Mouse (Mus musculus) lung, embryonic 15.5 days (tissue): ENCODE measurements at regions not wholly inside any gene's neighbourhood (a gene's known extent, or its start where the extent isn't known, plus 50 kb on each side); places are given as distances from the start of the nearest gene placed in this dataset.

Experiments
- ATAC-seq: fragments of 200-750 bp; cut with Nextera tagmentation; 2 replicates; pipeline ENCODE4 v1.8.0; 2017; ENCODE audit warnings: moderate number of reproducible peaks, borderline replicate concordance; ENCODE audit not compliant: low FRiP score, low TSS enrichment; ENCODE audit errors: extremely low read depth
- H3K27ac ChIP-seq: fragments of 300-500 bp; sonication (generic); 2 replicates; pipeline ENCODE4 v1.5.1; 2015; ENCODE audit warnings: moderate library complexity, mild to moderate bottlenecking, inconsistent platforms
- H3K27me3 ChIP-seq: fragments of 300-500 bp; sonication (generic); 2 replicates; pipeline ENCODE4 v1.6.1; 2015; ENCODE audit warnings: inconsistent platforms
- H3K36me3 ChIP-seq: fragments of 300-500 bp; sonication (generic); 2 replicates; pipeline ENCODE4 v1.6.1; 2015; ENCODE audit warnings: inconsistent platforms
- H3K4me1 ChIP-seq: fragments of 300-500 bp; sonication (generic); 2 replicates; pipeline ENCODE4 v1.6.1; 2015; ENCODE audit warnings: inconsistent platforms
- H3K4me2 ChIP-seq: fragments of 300-500 bp; sonication (generic); 2 replicates; pipeline ENCODE4 v1.6.1; 2015; ENCODE audit warnings: inconsistent platforms, mild to moderate bottlenecking, moderate library complexity
- H3K4me3 ChIP-seq: fragments of 300-500 bp; sonication (generic); 2 replicates; pipeline ENCODE4 v1.5.1; 2015; ENCODE audit warnings: mild to moderate bottlenecking, inconsistent platforms
- H3K9ac ChIP-seq: fragments of 300-500 bp; sonication (generic); 2 replicates; pipeline ENCODE4 v1.6.1; 2015; ENCODE audit warnings: inconsistent platforms
- H3K9me3 ChIP-seq: fragments of 300-500 bp; sonication (generic); 2 replicates; pipeline ENCODE4 v1.6.1; 2016; ENCODE audit warnings: inconsistent platforms
- WGBS: fragments of 180-500 bp; shearing (Covaris S2); methylation state at CpG from one replicate; pipeline ENCODE4 v1.1.7; 2015; 5-methylcytosine and 5-hydroxymethylcytosine counted together

DNA sequence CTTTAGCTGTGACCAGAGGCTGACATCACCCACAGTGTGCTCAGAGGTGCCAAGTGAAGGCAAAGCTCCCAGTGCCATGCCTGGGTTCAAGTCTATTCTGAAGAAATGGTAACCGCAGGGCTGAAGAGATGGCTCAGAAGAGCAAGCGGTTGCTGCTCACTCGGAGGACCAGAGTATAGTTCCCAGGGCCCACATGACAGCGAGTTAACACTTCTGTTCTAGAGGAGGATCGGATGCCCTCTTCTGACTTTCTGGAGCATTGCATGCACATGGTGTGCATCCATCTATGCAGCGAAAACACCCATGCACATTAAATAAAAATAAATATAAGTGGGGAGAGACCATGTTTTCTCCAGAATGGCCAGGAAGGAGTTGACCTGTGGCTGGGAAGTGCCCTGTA lies 209.5 kb downstream of the Sorl1 start:
- ATAC-seq, result no peak

DNA sequence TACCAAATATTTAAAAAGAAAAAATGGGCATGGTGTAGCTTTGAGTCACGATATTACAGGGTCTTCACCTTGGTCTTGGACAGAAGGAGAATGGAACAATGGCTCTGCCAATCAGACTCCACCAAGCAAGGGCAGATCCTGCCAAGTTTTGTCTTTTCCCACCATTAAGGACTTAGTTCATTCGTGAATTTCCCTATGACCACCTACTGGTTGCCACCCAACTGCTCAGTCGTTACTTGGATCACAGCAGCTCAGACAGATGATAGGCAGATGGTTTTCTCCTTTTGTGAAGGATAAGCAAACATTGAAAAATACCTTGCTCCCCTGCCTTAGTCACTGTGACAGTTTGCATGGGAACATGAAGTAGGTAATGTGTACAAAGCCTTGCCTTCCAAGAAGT lies 210.2 kb downstream of the Sorl1 start:
- Histone ChIP-seq H3K4me2 (no peak overlapping the region), H3K9me3 (no peaks in the 10 kb centered on the region), H3K27ac (no peak overlapping the region), H3K36me3 (no peaks in the 10 kb centered on the region), H3K27me3 (no peaks in the 10 kb centered on the region), H3K4me1 (no peaks in the 10 kb centered on the region), H3K4me3 (no peak overlapping the region), H3K9ac (no peak overlapping the region)
- no peak for ATAC-seq
- whole genome bisulfite sequencing, result 78% methylated on average over 3 of the region's 3 CpGs

More for the DNA sequence above, 209.5 kb downstream of the Sorl1 start:
- no peak overlapping the region for H3K27ac ChIP-seq
- no peaks in the 10 kb centered on the region for H3K27me3 ChIP-seq
- H3K4me1 ChIP-seq, result no peaks in the 10 kb centered on the region
- no peaks in the 10 kb centered on the region for H3K9me3 ChIP-seq
- no peak overlapping the region for H3K4me3 ChIP-seq
- 90% methylated on average over 6 of the region's 6 CpGs for WGBS
- no peak overlapping the region for H3K4me2 ChIP-seq
- no peaks in the 10 kb centered on the region for H3K36me3 ChIP-seq
- H3K9ac ChIP-seq, result no peak overlapping the region

DNA sequence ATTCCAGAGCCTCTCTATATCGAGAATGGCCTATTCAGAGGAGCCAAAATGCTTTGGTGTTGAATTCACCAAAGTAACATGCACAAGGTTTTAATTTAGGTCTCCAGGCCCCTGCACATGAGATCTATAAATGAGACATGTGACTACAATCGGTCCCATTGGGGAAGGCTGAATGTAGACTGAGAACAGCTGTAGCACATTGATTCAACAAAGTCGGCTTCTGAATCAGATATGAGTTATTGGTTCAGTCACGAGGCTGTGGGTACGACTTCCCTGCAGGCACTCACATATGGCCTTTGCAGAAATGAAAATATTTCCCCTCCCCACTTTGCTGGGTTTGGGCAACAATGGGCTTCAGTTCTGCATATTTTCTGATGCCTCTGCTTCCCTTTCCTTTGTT lies 211.6 kb downstream of the Sorl1 start:
- H3K27me3 ChIP-seq, result no peaks in the 10 kb centered on the region
- H3K9ac ChIP-seq, result no peak overlapping the region
- no peaks in the 10 kb centered on the region for H3K9me3 ChIP-seq
- 81% methylated on average over 5 of the region's 5 CpGs for WGBS
- no peaks in the 10 kb centered on the region for H3K36me3 ChIP-seq
- no peak for ATAC-seq
- no peak overlapping the region for H3K4me3 ChIP-seq
- no peak overlapping the region for H3K4me2 ChIP-seq
- no peaks in the 10 kb centered on the region for H3K4me1 ChIP-seq
- no peak overlapping the region for H3K27ac ChIP-seq

DNA sequence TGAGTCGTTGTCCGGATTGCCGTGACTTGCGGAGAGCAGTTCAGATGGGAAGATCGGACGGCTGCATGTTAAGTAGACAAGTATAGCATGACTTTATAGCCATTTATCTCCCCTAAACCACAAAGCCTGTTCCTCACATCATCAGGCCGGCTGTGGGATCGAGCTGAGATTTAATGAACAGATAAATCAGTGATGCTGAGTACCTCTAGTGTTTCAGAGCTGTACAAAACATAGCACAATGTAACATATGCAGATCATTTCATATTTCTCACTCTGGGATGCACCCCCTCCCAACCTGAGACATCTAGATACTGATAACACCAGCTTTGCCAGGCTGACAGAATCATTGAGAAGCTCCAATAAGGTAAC lies 223.5 kb downstream of the Sorl1 start:
- ATAC-seq, result no peak
- Histone ChIP-seq H3K27me3 (no peaks in the 10 kb centered on the region), H3K9me3 (no peaks in the 10 kb centered on the region), H3K4me1 (no peaks in the 10 kb centered on the region), H3K27ac (no peak overlapping the region), H3K36me3 (no peaks in the 10 kb centered on the region), H3K4me3 (no peak overlapping the region), H3K9ac (no peak overlapping the region), H3K4me2 (no peak overlapping the region)
- WGBS, result 79% methylated on average over 8 of the region's 8 CpGs

DNA sequence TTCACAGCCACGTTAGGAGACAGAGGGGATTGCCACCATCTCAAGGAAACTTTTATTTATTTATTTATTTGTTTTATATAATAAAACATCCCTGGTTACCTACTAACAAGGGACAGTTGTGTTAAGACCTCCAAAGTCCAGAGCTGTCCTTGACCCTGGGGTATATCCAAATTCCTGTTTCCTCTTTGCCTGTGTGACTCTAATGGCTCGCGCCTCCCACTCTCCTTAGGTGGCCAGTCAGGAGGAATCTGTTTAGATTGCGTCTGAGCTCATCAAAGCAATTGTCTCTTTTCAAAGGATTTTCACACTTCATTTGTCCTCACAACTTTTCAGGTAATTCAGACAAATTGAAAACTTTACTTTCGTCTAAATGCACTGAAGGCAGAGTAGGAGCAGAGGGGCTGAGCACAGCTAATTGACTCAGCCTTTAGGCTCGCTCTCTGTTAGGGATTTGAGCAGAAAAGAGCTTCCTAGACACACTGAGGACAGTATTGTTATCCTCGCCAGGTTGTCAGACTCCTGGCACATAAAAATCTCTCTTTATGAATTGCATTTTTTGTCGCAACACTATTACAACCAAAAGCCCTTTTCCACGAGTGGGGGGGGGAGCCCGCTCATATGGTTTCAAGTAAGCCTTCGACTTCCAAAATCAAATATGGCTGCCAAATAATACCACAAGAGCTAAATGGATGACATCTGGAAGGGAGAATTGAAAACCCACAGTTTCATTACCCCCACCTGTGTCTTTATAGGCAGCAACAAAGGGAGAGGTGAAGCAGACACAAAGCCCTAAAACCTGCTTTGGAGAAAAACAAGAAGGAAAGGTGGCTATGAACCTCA lies 224.1 kb downstream of the Sorl1 start:
- Histone ChIP-seq H3K9ac (no peak overlapping the region), H3K4me2 (no peak overlapping the region), H3K27ac (no peak overlapping the region), H3K4me3 (no peak overlapping the region), H3K27me3 (no peaks in the 10 kb centered on the region), H3K9me3 (no peaks in the 10 kb centered on the region), H3K4me1 (no peaks in the 10 kb centered on the region), H3K36me3 (no peaks in the 10 kb centered on the region)
- 50% methylated on average over 11 of the region's 11 CpGs for WGBS
- no peak for ATAC-seq

DNA sequence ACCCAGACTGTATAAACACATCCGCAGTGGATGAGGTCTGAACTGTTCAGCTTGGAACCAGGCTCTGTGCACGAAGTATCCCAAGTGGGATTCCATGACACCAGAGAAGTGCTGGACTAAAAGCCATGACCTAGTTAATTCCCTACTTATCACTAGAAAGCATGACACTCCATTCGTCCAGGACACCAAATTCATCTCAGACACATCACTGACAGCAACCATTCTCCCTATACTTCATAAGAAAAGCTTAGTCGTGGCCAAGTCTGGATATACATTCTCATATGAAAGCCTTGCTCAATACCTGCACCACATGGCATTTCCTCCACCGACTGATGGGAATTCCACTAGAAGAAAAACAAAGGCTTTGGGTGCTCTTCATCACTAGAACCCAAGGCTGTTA lies 229.0 kb downstream of the Sorl1 start:
- Histone ChIP-seq H3K4me2 (no peak overlapping the region), H3K9me3 (no peaks in the 10 kb centered on the region), H3K4me3 (no peak overlapping the region), H3K36me3 (no peaks in the 10 kb centered on the region), H3K27me3 (no peaks in the 10 kb centered on the region; the same call in 1 of the 2 replicates), H3K4me1 (peaks cover 19% of the 10 kb centered on the region), H3K9ac (no peak overlapping the region), H3K27ac (no peak overlapping the region)
- peak; percentile 37; the same call in 1 of the 2 replicates for ATAC-seq
- 29% methylated on average over 5 of the region's 5 CpGs for WGBS

DNA sequence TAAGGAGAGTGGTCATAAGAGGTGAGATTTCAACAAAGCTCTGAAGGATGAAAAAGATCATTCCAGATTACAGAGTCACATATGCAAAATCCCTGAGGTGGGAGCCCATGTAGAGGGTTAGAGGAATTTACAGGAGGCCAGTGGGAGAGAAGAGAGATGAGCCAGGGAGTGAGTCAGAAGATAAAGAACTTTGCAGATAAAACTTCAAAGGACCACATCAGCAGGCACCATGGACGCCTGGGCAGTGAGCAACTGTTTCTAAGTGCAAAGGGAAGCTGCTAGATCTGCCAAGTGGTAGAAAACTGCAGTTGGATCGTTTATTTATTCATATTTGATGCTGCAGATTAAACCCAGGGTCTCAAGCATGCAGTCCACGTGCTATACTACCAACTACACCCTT lies 231.3 kb downstream of the Sorl1 start:
- 30% methylated on average over 3 of the region's 3 CpGs for WGBS
- Histone ChIP-seq H3K36me3 (no peaks in the 10 kb centered on the region), H3K27me3 (no peaks in the 10 kb centered on the region; the same call in 1 of the 2 replicates), H3K4me2 (no peak overlapping the region), H3K9ac (no peak overlapping the region), H3K9me3 (no peaks in the 10 kb centered on the region), H3K4me1 (peaks cover 26% of the 10 kb centered on the region), H3K27ac (no peak overlapping the region), H3K4me3 (no peak overlapping the region)
- ATAC-seq, result no peak

DNA sequence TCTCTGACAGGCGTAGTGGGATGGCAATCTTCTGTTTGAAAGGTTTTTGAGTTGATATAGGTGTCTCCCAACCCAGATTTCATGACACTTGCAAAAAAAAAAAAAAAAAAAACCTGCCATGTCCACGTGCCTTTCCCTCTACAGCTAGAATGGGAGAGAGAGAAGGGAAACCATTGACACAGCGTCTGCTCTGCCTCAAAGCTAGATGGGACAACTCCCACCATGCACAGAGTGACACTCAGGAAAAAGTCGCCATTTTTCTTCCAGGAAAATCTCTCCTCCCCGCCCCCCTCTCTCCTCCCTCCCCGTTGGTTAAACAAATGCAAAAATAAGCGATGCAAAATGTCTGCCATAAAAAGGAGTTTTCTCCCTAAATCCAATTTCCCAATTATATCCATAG lies 232.9 kb downstream of the Sorl1 start:
- Histone ChIP-seq H3K9me3 (no peaks in the 10 kb centered on the region), H3K4me2 (peak overlapping the region; percentile 79), H3K27ac (peak overlapping the region; percentile 93), H3K4me3 (peak overlapping the region; percentile 42; the same call in 1 of the 2 replicates), H3K9ac (peak overlapping the region; percentile 51; the same call in 1 of the 2 replicates), H3K27me3 (no peaks in the 10 kb centered on the region; the same call in 1 of the 2 replicates), H3K36me3 (no peaks in the 10 kb centered on the region), H3K4me1 (peaks cover 26% of the 10 kb centered on the region)
- ATAC-seq, result no peak
- 24% methylated on average over 7 of the region's 7 CpGs for WGBS

DNA sequence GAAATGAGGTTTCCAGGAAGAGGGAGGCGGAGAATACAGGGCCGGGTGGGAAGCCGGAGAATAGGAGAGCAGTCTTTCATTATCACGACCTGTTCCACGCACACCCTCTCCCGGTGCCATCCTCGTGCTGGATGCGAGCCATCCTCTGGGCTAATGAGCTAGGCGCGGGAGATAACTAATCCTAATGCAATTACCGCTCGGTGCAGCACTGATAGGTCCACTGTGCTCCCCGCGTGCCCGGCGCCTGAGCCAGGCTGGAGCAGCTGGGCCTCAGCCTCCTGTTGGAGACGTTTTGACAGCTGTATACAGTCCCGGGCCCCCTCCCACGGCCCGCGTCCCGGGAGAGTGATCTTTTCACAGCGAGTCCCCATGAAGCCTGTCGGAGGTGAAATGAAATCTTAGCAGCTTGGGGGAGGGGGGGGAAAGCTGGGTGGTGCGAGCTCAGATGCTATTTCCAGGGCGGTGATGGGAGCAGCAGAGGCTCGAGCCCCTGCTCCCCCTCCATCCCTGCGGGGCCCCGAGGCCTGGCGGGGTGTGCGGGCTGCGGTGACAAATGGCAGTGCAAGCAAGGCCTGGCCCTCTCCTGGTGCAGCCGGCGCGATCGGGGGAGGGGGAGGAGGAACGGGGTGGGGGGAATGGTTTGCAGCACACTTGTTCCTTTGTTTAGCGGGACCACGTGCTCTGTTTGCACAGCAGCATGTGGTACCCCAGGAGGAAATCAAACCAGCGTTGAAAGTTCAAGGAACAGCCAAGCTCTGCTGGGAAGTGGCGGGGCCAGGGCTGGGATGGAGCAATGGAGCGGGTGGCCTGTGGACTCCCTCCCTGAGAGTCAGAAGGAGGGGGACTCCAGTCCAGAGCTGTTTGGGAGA lies 233.6 kb downstream of the Sorl1 start:
- H3K4me3 ChIP-seq, result peak overlapping the region; percentile 42
- peak; percentile 84 for ATAC-seq
- no peaks in the 10 kb centered on the region for H3K9me3 ChIP-seq
- peak overlapping the region; percentile 79 for H3K4me2 ChIP-seq
- WGBS, result under 1% methylated on average over 39 of the region's 42 CpGs
- no peaks in the 10 kb centered on the region for H3K36me3 ChIP-seq
- H3K27me3 ChIP-seq, result no peaks in the 10 kb centered on the region; the same call in 1 of the 2 replicates
- H3K4me1 ChIP-seq, result peaks cover 26% of the 10 kb centered on the region
- peak overlapping the region; percentile 93 for H3K27ac ChIP-seq
- peak overlapping the region; percentile 51 for H3K9ac ChIP-seq

DNA sequence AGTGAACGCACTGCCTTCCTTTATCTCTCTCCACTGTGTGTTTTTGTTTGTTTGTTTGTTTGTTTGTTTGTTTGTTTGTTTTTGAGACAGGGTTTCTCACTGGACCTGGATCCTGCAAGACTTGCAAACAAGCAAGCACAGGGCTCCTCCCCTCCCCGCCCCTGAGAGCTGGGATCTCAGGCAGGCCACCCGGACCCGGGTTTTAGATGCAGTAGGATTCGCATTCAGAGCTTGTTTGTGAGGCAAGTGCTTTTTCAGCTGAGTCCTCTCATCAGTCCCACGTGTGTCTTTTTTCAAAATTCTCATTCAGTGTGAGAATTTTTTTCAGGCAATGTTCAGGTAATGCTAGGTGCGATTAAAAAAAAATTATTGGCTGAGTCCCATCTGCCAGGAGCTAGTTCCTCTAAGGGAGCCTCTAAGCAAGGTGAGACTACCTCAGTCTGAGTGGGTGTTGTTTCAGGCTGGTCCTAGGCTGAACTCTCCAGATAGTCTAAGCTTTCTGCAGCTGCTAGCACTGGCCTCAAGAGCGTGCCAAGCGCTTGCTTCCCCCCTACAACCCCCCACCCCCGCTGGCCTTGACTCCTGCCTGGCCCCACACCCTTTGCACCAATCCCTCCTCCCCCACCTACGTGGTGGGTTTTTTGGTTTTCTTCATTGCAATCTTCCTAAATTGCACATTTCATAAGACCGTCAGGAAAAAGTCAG lies 234.4 kb downstream of the Sorl1 start:
- Histone ChIP-seq H3K4me3 (peak overlapping the region; percentile 42), H3K27ac (peak overlapping the region; percentile 93), H3K9ac (peak overlapping the region; percentile 51), H3K4me2 (peak overlapping the region; percentile 79), H3K4me1 (peaks cover 26% of the 10 kb centered on the region), H3K27me3 (no peaks in the 10 kb centered on the region; the same call in 1 of the 2 replicates), H3K9me3 (no peaks in the 10 kb centered on the region), H3K36me3 (no peaks in the 10 kb centered on the region)
- peak; percentile 29 for ATAC-seq
- 26% methylated on average over 12 of the region's 12 CpGs for WGBS

DNA sequence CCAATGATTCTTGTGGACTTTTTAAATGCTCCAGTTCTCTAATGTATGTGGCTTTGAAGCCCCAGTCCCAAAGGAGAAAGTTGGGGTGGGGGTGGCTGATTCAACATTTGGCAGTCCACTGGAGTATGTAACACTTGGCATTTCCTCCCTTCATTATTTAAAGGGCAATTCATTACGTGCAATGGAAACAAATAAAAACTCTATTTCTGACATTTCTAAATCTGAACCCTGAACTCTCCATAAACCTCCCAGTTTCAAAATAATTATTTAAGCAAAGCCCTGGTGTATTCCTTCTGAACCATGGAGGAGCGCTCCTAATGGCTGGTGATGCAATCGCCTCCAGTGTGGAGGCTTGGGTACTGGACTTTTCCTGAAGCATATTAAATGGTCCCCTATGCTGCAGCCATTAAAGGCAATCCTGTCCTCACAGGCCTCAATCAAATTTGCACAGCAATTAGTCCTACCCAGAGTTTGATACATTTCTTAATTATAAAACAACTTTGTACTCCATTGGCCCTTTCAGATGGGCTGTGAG lies 235.4 kb downstream of the Sorl1 start:
- Histone ChIP-seq H3K4me3 (no peak overlapping the region), H3K27ac (no peak overlapping the region), H3K9ac (no peak overlapping the region), H3K27me3 (no peaks in the 10 kb centered on the region; the same call in 1 of the 2 replicates), H3K4me1 (peaks cover 21% of the 10 kb centered on the region), H3K4me2 (no peak overlapping the region), H3K9me3 (no peaks in the 10 kb centered on the region), H3K36me3 (no peaks in the 10 kb centered on the region)
- ATAC-seq, result no peak
- 68% methylated on average over 3 of the region's 3 CpGs for WGBS
